7 mouse cellular contexts compared by ENCODE assay signal in genomic region chr1:87879494-87880325, GRCm38 (mm10). TPM values are rescaled to one million over a fixed set of nuclear protein-coding genes. Genes with fewer than 3 reads are reported as not detected.
DNase-seq lines count a peak whose midpoint lies in the region; ATAC-seq and TF ChIP-seq lines count a peak whose summit lies in the region.

No protein-coding gene starts in this region.

- no peak for ATAC-seq in CD4-positive, CD25-positive, alpha-beta regulatory T cell, adult 4 months

- H3K4me3 ChIP-seq in myocyte, result no peak overlapping the region

- H3K36me3 ChIP-seq in myocyte (ENCODE audit: control insufficient read depth, insufficient read depth), result peaks cover 19% of the 10 kb centered on the region

- no peaks in the 10 kb centered on the region for H3K27me3 ChIP-seq in myocyte (ENCODE audit: control insufficient read depth, insufficient read depth, insufficient read length)

- TF ChIP-seq POLR2A in myocyte (IDR thresholded peaks at IDR 0.05; ENCODE audit: insufficient read length, low read depth), result no peak

- peak overlapping the region; percentile 53 for H3K4me2 ChIP-seq in myocyte (ENCODE audit: low read depth)

- intact Hi-C loops in heart, postnatal 36 days (cut with DNase I), result loop anchor here (2.0 kb wide), 2 partner anchors 15 to 25 kb away; no protein-coding TSS in a partner anchor

- DNase-seq in adrenal gland, adult (ENCODE audit: inconsistent age in 2 of 2, low spot score in 1 of 2), result peak; percentile 83 to 95
- peak; percentile 93 for DNase-seq in brain, adult 2 months (ENCODE audit: low read depth, low spot score)
- peak; percentile 45 to 49 for DNase-seq in frontal cortex, postnatal 10 days (ENCODE audit: low spot score in 2 of 2)
- peak; percentile 87 to 89 for DNase-seq in heart, postnatal 36 days
- peak; percentile 77 to 80 for DNase-seq in layer of hippocampus, postnatal 36 days

- H3K79me2 ChIP-seq in myocyte (ENCODE audit: control insufficient read depth, insufficient read depth), result peaks cover 56% of the 10 kb centered on the region

- no peak overlapping the region for H3ac ChIP-seq in myocyte (ENCODE audit: control insufficient read depth, insufficient read length)

TF ChIP-seq in myocyte, 11 proteins besides CTCF, POLR2A, EP300 and RAD21:
- TF ChIP-seq MYOG (IDR thresholded peaks at IDR 0.05; ENCODE audit: control insufficient read depth in 1 of 3, insufficient read depth in 1 of 3, insufficient read length in 2 of 3, low read depth in 2 of 3) (peak in 1 of 3 experiments; percentile 49), CEBPB (IDR thresholded peaks at IDR 0.05; ENCODE audit: insufficient read depth, poor library complexity, severe bottlenecking) (no peak)

RNA-seq across cellular contexts. Expression of gene Dgkd, which starts 26.6 kb away (rescaled TPM):
- 10 to 100 TPM; 51.1 to 56.3 TPM for total RNA-seq in heart, postnatal 36 days (2021)
- total RNA-seq in layer of hippocampus, postnatal 36 days (2021), result 100 to 1,000 TPM; 104 to 118 TPM
- 59.3 TPM for polyA plus RNA-seq in myocyte (2012; fragmentation: generic; extraction: Trizol)
- 10 to 100 TPM; 38.7 to 57.0 TPM for polyA plus RNA-seq in CD4-positive, CD25-positive, alpha-beta regulatory T cell, adult 4 months (2017; shearing (Covaris generic))
